Mouse (Mus musculus): Measurements from ENCODE around the gene Cacna2d2.

The Cacna2d2 gene

GRCm38 (mm10) chr9:107540420-107540819 is 141.0 kb downstream of the Cacna2d2 start:
- DNase-seq (ENCODE audit: low spot score in 2 of 2) = no peak

GRCm38 (mm10) chr9:107541005-107541404 is 141.6 kb downstream of the Cacna2d2 start:
- DNase-seq (ENCODE audit: low spot score in 2 of 2) = no peak

- DNase-seq (ENCODE audit: low spot score in 2 of 2) = peak; percentile 96
These were observed 142.3 kb downstream of the Cacna2d2 start, which contains the start of the genes Cyb561d2 and Nprl2 for GRCm38 (mm10) chr9:107541474-107542351. Gene Cyb561d2, minus strand, starts transcription at chr9:107542193. Gene Nprl2, plus strand, starts transcription at chr9:107542226.

- no peak for DNase-seq (ENCODE audit: low spot score in 2 of 2)
These were observed 142.9 kb downstream of the Cacna2d2 start for GRCm38 (mm10) chr9:107542352-107542686.

GRCm38 (mm10) chr9:107542721-107543120 is 143.3 kb downstream of the Cacna2d2 start:
- DNase-seq (ENCODE audit: low spot score in 2 of 2) = no peak

- DNase-seq (ENCODE audit: low spot score in 2 of 2) = no peak
These were observed 143.9 kb downstream of the Cacna2d2 start for GRCm38 (mm10) chr9:107543299-107543698.

- no peak for DNase-seq (ENCODE audit: low spot score in 2 of 2)
These were observed 144.8 kb downstream of the Cacna2d2 start for GRCm38 (mm10) chr9:107544196-107544700.

- DNase-seq (ENCODE audit: low spot score in 2 of 2) = no peak
These were observed 145.3 kb downstream of the Cacna2d2 start for GRCm38 (mm10) chr9:107544729-107545128.

- no peak for DNase-seq (ENCODE audit: low spot score in 2 of 2)
These were observed 145.8 kb downstream of the Cacna2d2 start for GRCm38 (mm10) chr9:107545199-107545598.

- peak in 1 of 2 experiments; percentile 81 for DNase-seq (ENCODE audit: low spot score in 2 of 2)
These were observed 146.2 kb downstream of the Cacna2d2 start for GRCm38 (mm10) chr9:107545602-107546001.

- DNase-seq (ENCODE audit: low spot score in 2 of 2) = peak; percentile 92 to 93
These were observed 147.6 kb downstream of the Cacna2d2 start, which contains the start of gene Zmynd10 for GRCm38 (mm10) chr9:107547026-107547425. Gene Zmynd10, plus strand, starts transcription at chr9:107547298.

- DNase-seq (ENCODE audit: low spot score in 2 of 2) = no peak
These were observed 148.5 kb downstream of the Cacna2d2 start for GRCm38 (mm10) chr9:107547957-107548356.

GRCm38 (mm10) chr9:107548820-107549219 is 149.4 kb downstream of the Cacna2d2 start:
- no peak for DNase-seq (ENCODE audit: low spot score in 2 of 2)

- DNase-seq (ENCODE audit: low spot score in 2 of 2) = no peak
These were observed 150.1 kb downstream of the Cacna2d2 start for GRCm38 (mm10) chr9:107549297-107550074.

- DNase-seq (ENCODE audit: low spot score in 2 of 2) = no peak
These were observed 151.2 kb downstream of the Cacna2d2 start for GRCm38 (mm10) chr9:107550491-107551116.

- DNase-seq (ENCODE audit: low spot score in 2 of 2) = peak; percentile 72 to 77
These were observed 151.9 kb downstream of the Cacna2d2 start, which contains the start of gene Rassf1 for GRCm38 (mm10) chr9:107551117-107551889. Gene Rassf1, plus strand, starts transcription at chr9:107551555.

- no peak for DNase-seq (ENCODE audit: low spot score in 2 of 2)
These were observed 152.5 kb downstream of the Cacna2d2 start for GRCm38 (mm10) chr9:107551890-107552355.

GRCm38 (mm10) chr9:107552690-107553393 is 153.4 kb downstream of the Cacna2d2 start:
- DNase-seq (ENCODE audit: low spot score in 2 of 2) = no peak

GRCm38 (mm10) chr9:107553541-107554318 is 154.3 kb downstream of the Cacna2d2 start:
- peak; percentile 54 to 67 for DNase-seq (ENCODE audit: low spot score in 2 of 2)
